Mouse (Mus musculus) right cerebral cortex, adult 18-20 months (tissue): ENCODE results near the gene Gpank1.

Source experiments
- DNase-seq: peaks from one replicate; pipeline ENCODE4 v3.0.0; 2022; ENCODE audit warnings: mixed read lengths

The Gpank1 gene

GRCm38 (mm10) chr17:35162121-35162520, 40.9 kb downstream of the Gpank1 start:
- DNase-seq: no peak

- no peak for DNase-seq
Measured at GRCm38 (mm10) chr17:35162730-35163129, 41.5 kb downstream of the Gpank1 start.

GRCm38 (mm10) chr17:35163326-35164081, 42.2 kb downstream of the Gpank1 start:
- DNase-seq: no peak

- no peak for DNase-seq
Measured at GRCm38 (mm10) chr17:35164218-35164567, 42.9 kb downstream of the Gpank1 start.

- DNase-seq: peak; percentile 99
Measured at GRCm38 (mm10) chr17:35164568-35165450, 43.6 kb downstream of the Gpank1 start, which contains the start of gene Prrc2a. Gene Prrc2a (minus strand): TSS chr17:35164897.

GRCm38 (mm10) chr17:35165451-35166155, 44.3 kb downstream of the Gpank1 start:
- DNase-seq: no peak

GRCm38 (mm10) chr17:35166352-35167035, 45.2 kb downstream of the Gpank1 start:
- DNase-seq: peak; percentile 70

GRCm38 (mm10) chr17:35167794-35168193, 46.5 kb downstream of the Gpank1 start:
- peak; percentile 63 for DNase-seq

- DNase-seq: no peak
Measured at GRCm38 (mm10) chr17:35168541-35169207, 47.4 kb downstream of the Gpank1 start.

GRCm38 (mm10) chr17:35172445-35173234, 51.4 kb downstream of the Gpank1 start:
- peak; percentile 76 for DNase-seq

GRCm38 (mm10) chr17:35173329-35173728, 52.1 kb downstream of the Gpank1 start:
- DNase-seq: no peak
